Mouse (Mus musculus) liver, embryonic 11.5 days (tissue): Measurements from ENCODE around the gene Sbno1. TPM values are rescaled to one million over a fixed set of nuclear protein-coding genes. Genes with fewer than 3 reads are reported as not detected.

Experiments used
- ATAC-seq: fragments of 200-750 bp; cut with Nextera tagmentation; replicated peaks from 2 replicates; pipeline ENCODE4 v1.8.0; 2017; ENCODE audit warnings: moderate number of reproducible peaks, mild to moderate bottlenecking, moderate TSS enrichment, moderate library complexity; ENCODE audit not compliant: low FRiP score
- DNase-seq: peaks from one replicate; pipeline ENCODE4 v3.0.0-alpha.2; 2017; ENCODE audit warnings: low spot score
- H3K27ac ChIP-seq: fragments of 300-500 bp; sonication (generic); 2 replicates; pipeline ENCODE4 v1.5.1; 2014; ENCODE audit warnings: mild to moderate bottlenecking, low read depth, low read length, control low read depth
- H3K27me3 ChIP-seq: fragments of 300-500 bp; sonication (generic); replicated peaks from 2 replicates; pipeline ENCODE4 v1.6.1; 2014; ENCODE audit warnings: low read length, mixed read lengths; ENCODE audit not compliant: control insufficient read depth, insufficient read depth
- H3K36me3 ChIP-seq: fragments of 300-500 bp; sonication (generic); 2 replicates; pipeline ENCODE4 v1.6.1; 2014; ENCODE audit warnings: mild to moderate bottlenecking, low read length, moderate library complexity, mixed read lengths; ENCODE audit not compliant: control insufficient read depth, insufficient read depth
- H3K4me1 ChIP-seq: fragments of 300-500 bp; sonication (generic); replicated peaks from 2 replicates; pipeline ENCODE4 v1.6.1; 2014; ENCODE audit warnings: low read length, mixed read lengths; ENCODE audit not compliant: control insufficient read depth, insufficient read depth
- H3K4me2 ChIP-seq: fragments of 300-500 bp; sonication (generic); 2 replicates; pipeline ENCODE4 v1.6.1; 2014; ENCODE audit warnings: mild to moderate bottlenecking, control low read depth, moderate library complexity
- H3K4me3 ChIP-seq: fragments of 300-500 bp; sonication (generic); 2 replicates; pipeline ENCODE4 v1.5.1; 2014; ENCODE audit warnings: low read depth, low read length, control low read depth
- H3K9ac ChIP-seq: fragments of 300-500 bp; sonication (generic); 2 replicates; pipeline ENCODE4 v1.6.1; 2014; ENCODE audit warnings: low read depth, low read length, control low read depth
- H3K9me3 ChIP-seq: fragments of 300-500 bp; sonication (generic); 2 replicates; pipeline ENCODE4 v1.6.1; 2016; ENCODE audit warnings: low read length, inconsistent platforms, mixed read lengths; ENCODE audit not compliant: control insufficient read depth
- WGBS: fragments of 180-500 bp; shearing (Covaris S2); extraction: QIAGEN DNeasy Blood & Tissue Kit; methylation state at CpG from one replicate; pipeline ENCODE4 v1.1.7; 2014; 5-methylcytosine and 5-hydroxymethylcytosine counted together
- polyA plus RNA-seq: library from polyadenylated mRNA; unstranded; fragments of >200 nt; fragmentation: Nextera tagmentation; extraction: Ambion mirVana; gene quantifications from 2 replicates; pipeline ENCODE4 v1.2.1, GENCODE M21; 2014

Gene Sbno1
- polyA plus RNA-seq, 1 experiment from 2014 or later: 86.4 TPM

DNA sequence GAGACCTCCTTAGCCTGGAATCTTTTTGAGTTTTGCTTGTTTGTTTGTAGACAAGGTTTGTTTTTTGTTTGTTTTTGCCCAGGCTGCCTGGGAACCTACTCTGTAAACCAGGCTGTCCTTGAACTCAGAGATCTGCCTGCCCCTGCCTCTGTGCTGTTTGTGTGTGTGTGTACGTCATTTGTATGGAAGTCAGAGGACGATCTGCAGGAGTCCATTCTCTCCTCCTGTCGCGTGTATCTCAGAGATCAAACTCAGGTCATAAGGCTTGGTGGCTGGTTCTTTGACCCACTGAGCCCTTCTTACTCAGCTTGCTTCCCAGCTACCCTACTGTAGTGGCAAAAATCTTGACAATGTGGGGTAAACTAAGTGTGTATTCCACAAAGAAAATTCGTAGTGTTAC, 12.9 kb upstream of the Sbno1 start:
- Histone ChIP-seq H3K4me2 (peak overlapping the region; percentile 88), H3K27ac (peak overlapping the region; percentile 49; the same call in 1 of the 2 replicates), H3K4me1 (peaks cover 11% of the 10 kb centered on the region; the same call in 1 of the 2 replicates), H3K4me3 (peak overlapping the region; percentile 90), H3K36me3 (peaks cover 2% of the 10 kb centered on the region; the same call in 1 of the 2 replicates), H3K27me3 (no peaks in the 10 kb centered on the region), H3K9me3 (no peaks in the 10 kb centered on the region), H3K9ac (peak overlapping the region; percentile 47)
- ATAC-seq (no peak), DNase-seq (peak; percentile 23)
- WGBS: 57% methylated on average over 5 of the region's 5 CpGs

DNA sequence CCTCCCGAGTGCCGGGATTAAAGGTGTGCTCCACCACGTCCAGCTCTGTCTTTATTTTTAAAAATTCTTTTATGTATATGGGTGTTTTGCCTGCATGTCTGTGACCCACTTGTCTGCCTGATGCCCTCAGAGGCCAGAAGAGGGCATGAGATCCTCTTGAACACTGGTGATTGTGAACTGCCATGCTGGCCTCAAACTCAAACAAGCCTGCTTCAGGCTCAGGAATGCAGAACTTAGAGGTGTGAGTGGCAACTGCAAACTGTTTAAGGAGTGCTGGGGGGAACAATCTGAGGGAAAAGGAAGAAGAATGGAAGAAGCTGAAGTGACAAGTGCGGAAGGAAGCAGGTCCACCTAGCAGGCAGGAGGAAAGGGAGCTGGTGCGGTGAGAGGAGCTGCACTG, 12.4 kb upstream of the Sbno1 start:
- Histone ChIP-seq H3K9me3 (no peaks in the 10 kb centered on the region), H3K4me2 (peak overlapping the region; percentile 88), H3K27ac (peak overlapping the region; percentile 49; the same call in 1 of the 2 replicates), H3K27me3 (no peaks in the 10 kb centered on the region), H3K4me1 (peaks cover 11% of the 10 kb centered on the region; the same call in 1 of the 2 replicates), H3K36me3 (no peaks in the 10 kb centered on the region; the same call in 1 of the 2 replicates), H3K9ac (peak overlapping the region; percentile 44), H3K4me3 (0 out of 2 replicates have a peak overlapping the region, but pooled peaks have one; percentile 90)
- ATAC-seq (no peak), DNase-seq (peak; percentile 31)
- 81% methylated on average over 5 of the region's 5 CpGs for WGBS

DNA sequence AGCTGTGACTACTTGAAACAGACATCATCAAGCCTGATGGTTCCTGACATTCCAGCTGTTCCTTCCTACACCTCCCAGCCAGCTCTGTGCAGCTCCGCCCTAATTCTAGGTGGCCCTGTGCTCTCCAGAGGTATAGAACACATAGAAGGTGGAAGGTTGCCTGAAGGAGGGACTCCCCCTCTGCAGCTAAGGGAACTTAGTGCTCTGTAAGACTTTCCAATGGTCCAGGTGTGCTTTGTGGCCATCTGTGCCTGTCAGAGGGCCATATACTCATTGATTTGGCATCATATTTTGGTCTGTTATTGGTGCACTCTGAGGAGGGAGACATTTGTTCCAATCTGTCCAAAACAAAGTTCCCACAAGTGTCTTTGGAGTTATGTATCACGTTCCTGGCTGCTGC, 7.2 kb upstream of the Sbno1 start:
- WGBS: 77% methylated on average over 2 of the region's 2 CpGs
- no peak overlapping the region for H3K4me2 ChIP-seq
- no peaks in the 10 kb centered on the region for H3K4me1 ChIP-seq
- H3K4me3 ChIP-seq: no peak overlapping the region
- DNase-seq: no peak
- no peak overlapping the region for H3K27ac ChIP-seq
- no peak for ATAC-seq
- no peaks in the 10 kb centered on the region for H3K9me3 ChIP-seq
- no peaks in the 10 kb centered on the region for H3K36me3 ChIP-seq
- no peak overlapping the region for H3K9ac ChIP-seq
- H3K27me3 ChIP-seq: no peaks in the 10 kb centered on the region

DNA sequence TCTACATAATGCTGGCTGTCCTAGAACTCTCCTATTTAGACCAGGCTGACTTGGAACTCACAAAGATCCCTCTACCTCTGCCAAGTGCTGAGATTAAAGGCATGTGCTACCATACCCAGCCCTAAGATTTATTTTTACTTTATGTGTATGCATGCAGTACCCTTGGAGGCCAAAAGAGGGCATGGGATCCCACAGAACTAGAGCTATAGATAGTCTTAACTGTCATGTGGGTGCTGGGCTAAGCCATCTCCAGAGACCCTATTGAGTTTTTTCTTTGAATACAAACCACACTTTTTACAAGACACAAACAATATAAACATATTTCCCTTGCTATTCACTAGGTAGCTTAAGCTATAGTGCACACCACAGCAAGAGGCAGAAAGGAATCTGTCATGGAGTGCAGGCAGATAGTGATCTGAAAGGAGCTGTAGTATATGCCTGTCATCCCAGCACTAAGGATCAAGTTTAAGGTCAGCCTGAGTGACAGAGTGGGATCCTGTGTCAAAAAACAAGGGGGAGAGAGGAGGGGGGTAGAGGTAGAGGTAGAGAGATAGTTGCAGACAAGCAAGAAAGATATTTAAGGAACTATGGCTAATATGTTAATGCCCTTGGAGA, 6.7 kb upstream of the Sbno1 start:
- Histone ChIP-seq H3K4me3 (no peak overlapping the region), H3K4me1 (no peaks in the 10 kb centered on the region), H3K9ac (no peak overlapping the region), H3K36me3 (no peaks in the 10 kb centered on the region), H3K27ac (no peak overlapping the region), H3K27me3 (no peaks in the 10 kb centered on the region), H3K9me3 (no peaks in the 10 kb centered on the region), H3K4me2 (no peak overlapping the region)
- peak; percentile 63 for ATAC-seq
- peak; percentile 30 for DNase-seq

DNA sequence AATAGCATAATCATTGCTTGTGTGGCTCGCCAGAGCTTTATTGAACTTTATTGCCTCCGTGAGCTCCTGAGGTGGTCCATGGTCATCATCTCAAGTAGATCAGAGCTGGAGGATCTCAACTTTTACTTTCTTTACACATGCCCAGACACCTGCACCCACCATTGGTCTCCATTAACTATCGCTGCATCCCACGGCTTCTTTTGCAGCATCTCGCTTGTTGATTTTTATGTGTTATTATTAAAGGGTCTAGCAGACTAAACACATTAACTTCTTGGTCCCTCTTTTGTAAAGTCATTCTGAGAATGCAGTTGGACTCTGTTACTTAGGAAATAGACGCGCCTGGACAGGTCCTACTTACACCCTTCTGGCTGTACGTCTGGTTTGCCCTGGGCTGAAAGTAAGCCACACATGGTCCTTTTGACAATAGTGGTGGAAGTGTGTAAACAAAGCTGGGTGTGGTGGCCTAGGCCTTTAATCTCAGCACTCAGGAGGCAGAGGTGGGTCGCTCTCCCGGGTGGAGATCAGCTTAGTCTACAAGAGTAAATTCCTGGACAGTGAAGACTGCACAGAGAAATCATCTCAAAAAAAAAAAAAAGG, 772 bp upstream of the Sbno1 start:
- 0 out of 2 replicates have a peak, but pooled peaks cover 4% of the 10 kb centered on the region for H3K36me3 ChIP-seq
- H3K27me3 ChIP-seq: no peaks in the 10 kb centered on the region
- no peak overlapping the region; the same call in 1 of the 2 replicates for H3K9ac ChIP-seq
- H3K27ac ChIP-seq: peak overlapping the region; percentile 43; the same call in 1 of the 2 replicates
- H3K4me3 ChIP-seq: peak overlapping the region; percentile 85
- 90% methylated on average over 10 of the region's 10 CpGs for WGBS
- H3K9me3 ChIP-seq: no peaks in the 10 kb centered on the region
- DNase-seq (no peak), ATAC-seq (no peak)
- peak overlapping the region; percentile 56 for H3K4me2 ChIP-seq
- peaks cover 12% of the 10 kb centered on the region for H3K4me1 ChIP-seq

DNA sequence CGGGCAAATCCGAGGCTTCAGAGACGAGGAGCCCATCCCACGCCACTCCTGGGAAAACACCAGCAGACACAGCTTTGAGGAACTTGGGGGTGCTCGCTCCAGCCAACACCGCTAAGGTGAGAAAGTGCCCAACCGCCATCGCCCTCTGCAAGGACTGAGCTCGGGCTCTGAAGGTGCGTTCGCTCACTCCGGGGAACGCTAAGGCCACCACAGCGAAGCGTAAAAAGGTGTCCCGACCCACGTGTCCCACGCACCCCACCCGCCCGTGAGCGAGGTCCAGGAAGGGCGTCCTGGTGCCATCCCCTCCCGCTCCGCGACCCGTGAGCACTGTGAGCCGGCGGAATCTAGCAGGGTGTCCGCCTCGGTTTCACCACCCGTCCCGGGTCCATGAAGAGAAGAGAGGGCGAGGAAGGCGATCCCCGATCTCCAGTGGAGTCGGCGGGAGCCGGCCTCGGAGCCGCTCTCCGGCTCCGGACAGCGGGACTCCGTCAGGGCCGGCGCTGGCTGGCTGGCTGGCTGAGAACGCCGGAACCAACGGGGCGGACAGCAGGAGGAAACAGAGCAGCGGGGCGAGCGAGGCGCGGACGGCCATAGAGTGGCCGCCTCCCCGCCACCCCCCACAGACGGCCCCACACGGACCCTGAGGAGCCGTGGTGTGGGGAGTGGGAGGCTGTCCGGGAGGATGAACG, 934 bp downstream of the Sbno1 start:
- 0 out of 2 replicates have a peak, but pooled peaks cover 4% of the 10 kb centered on the region for H3K36me3 ChIP-seq
- no peaks in the 10 kb centered on the region for H3K27me3 ChIP-seq
- DNase-seq: peak; percentile 59
- H3K4me2 ChIP-seq: peak overlapping the region; percentile 78
- peak overlapping the region; percentile 88 for H3K27ac ChIP-seq
- ATAC-seq: peak; percentile 48
- peak overlapping the region; percentile 97 for H3K9ac ChIP-seq
- H3K4me1 ChIP-seq: peaks cover 16% of the 10 kb centered on the region
- peak overlapping the region; percentile 85 for H3K4me3 ChIP-seq
- WGBS: under 1% methylated on average over 63 of the region's 63 CpGs
- H3K9me3 ChIP-seq: no peaks in the 10 kb centered on the region

DNA sequence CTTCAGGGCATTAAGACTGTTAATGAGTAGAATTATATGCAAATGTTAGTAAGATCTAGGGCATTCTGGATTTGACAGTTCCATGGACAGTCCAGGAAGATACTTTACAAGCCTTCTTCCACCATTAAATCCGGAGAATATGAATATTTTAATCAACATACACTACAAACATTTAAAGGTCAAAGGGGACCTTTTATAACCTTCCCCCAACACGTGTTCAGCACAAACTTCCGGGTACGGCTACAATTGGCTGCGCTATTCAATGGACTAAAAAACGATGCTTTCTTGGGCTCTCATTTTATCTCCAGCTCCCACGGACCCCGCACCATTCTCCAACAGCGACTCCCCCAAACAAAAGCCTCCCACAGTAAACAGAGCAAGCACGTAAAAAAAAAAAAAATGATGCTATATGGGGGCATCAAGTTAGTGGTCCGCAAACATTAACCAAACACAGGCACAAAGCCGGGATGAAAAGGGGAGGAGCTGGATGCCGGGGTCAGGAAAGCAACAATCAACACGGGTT, 1.5 kb downstream of the Sbno1 start:
- peak overlapping the region; percentile 97 for H3K9ac ChIP-seq
- H3K9me3 ChIP-seq: no peaks in the 10 kb centered on the region
- H3K27ac ChIP-seq: peak overlapping the region; percentile 88
- H3K4me3 ChIP-seq: peak overlapping the region; percentile 85
- DNase-seq (no peak), ATAC-seq (no peak)
- H3K36me3 ChIP-seq: 0 out of 2 replicates have a peak, but pooled peaks cover 4% of the 10 kb centered on the region
- H3K4me2 ChIP-seq: peak overlapping the region; percentile 78
- 2% methylated on average over 14 of the region's 14 CpGs for WGBS
- H3K27me3 ChIP-seq: no peaks in the 10 kb centered on the region
- peaks cover 20% of the 10 kb centered on the region for H3K4me1 ChIP-seq

DNA sequence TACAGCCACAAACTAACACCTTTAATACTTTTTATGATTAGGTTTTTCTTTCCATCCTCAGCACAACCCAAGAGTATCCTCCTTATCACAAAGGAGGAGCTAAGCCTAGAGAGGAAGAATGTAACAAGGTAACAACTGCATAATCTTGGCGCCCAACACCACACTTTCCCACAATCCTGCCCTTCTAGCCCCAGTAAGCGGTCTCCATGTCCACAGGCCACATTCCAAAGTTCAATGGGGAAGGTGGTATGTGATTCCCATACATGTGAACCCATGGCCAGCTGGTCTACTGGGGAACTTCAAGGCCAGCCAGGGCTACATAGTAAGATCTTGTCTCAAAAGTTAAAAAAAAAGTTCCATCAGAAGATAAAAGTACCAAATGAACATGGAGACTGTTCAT, 4.0 kb downstream of the Sbno1 start:
- no peak for ATAC-seq
- H3K27me3 ChIP-seq: no peaks in the 10 kb centered on the region
- H3K4me2 ChIP-seq: no peak overlapping the region
- no peak overlapping the region for H3K27ac ChIP-seq
- no peak overlapping the region for H3K9ac ChIP-seq
- WGBS: 84% methylated on average over 2 of the region's 2 CpGs
- no peaks in the 10 kb centered on the region for H3K9me3 ChIP-seq
- peaks cover 24% of the 10 kb centered on the region for H3K4me1 ChIP-seq
- DNase-seq: no peak
- 0 out of 2 replicates have a peak, but pooled peaks cover 6% of the 10 kb centered on the region for H3K36me3 ChIP-seq
- H3K4me3 ChIP-seq: no peak overlapping the region
